Mouse (Mus musculus) c-Kit-positive CD71-negative TER-119-negative erythroid progenitor cells, embryonic 14.5 days (primary cell): ENCODE data around the gene Grm7.

Experiments used
- DNase-seq: peaks from one replicate; pipeline ENCODE4 v3.0.0-alpha.2; 2013; ENCODE audit warnings: low read depth

Gene Grm7

GRCm38 (mm10) chr6:111559459-111559858, 914.1 kb downstream of the Grm7 start:
- no peak for DNase-seq

GRCm38 (mm10) chr6:111561347-111561746, 916.0 kb downstream of the Grm7 start:
- DNase-seq, result no peak

GRCm38 (mm10) chr6:111571471-111572088, 926.2 kb downstream of the Grm7 start:
- no peak for DNase-seq

GRCm38 (mm10) chr6:111584851-111585250, 939.5 kb downstream of the Grm7 start:
- DNase-seq, result no peak

GRCm38 (mm10) chr6:111587572-111587971, 942.2 kb downstream of the Grm7 start:
- no peak for DNase-seq

GRCm38 (mm10) chr6:111601892-111602654, 956.7 kb downstream of the Grm7 start:
- no peak for DNase-seq

- no peak for DNase-seq
Measured at GRCm38 (mm10) chr6:111610396-111610795, 965.0 kb downstream of the Grm7 start.

GRCm38 (mm10) chr6:111613834-111614233, 968.5 kb downstream of the Grm7 start:
- no peak for DNase-seq
